Mouse (Mus musculus): ENCODE data around the gene Agbl3.

GRCm38 (mm10) chr6:34777094-34777493 lies 3.1 kb upstream of the Agbl3 start:
- TF ChIP-seq CTCF (IDR thresholded peaks at IDR 0.05; ENCODE audit: borderline replicate concordance, insufficient read depth, low read depth, low read length) (no peak), POLR2A (IDR thresholded peaks at IDR 0.05; ENCODE audit: borderline replicate concordance, insufficient read depth, low read length) (no peak)

Measured in cerebellum, adult 2 months (tissue).